Mouse (Mus musculus): ENCODE data around the gene Bpifc.

The Bpifc gene

DNA sequence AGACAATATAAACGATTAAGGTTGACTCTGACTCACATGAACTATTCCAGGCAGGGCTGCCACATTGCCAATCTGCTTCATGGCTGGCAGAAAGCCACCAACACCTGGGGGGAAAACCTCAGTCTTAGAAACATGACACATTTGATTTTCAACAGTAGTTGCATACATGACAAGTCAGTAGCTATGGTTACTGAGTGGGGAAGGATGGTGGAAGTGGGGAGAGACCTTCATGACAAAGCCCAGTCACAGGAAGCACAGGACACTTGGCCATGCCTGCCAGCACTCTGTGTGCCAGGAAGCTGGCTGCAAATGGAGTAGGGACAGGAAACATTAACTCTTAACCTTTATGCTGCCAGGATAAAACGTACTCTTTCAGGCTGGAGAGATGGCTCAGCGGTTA, 58.3 kb downstream of the Bpifc start:
- DNase-seq (ENCODE audit: low read depth, low spot score) = no peak

DNA sequence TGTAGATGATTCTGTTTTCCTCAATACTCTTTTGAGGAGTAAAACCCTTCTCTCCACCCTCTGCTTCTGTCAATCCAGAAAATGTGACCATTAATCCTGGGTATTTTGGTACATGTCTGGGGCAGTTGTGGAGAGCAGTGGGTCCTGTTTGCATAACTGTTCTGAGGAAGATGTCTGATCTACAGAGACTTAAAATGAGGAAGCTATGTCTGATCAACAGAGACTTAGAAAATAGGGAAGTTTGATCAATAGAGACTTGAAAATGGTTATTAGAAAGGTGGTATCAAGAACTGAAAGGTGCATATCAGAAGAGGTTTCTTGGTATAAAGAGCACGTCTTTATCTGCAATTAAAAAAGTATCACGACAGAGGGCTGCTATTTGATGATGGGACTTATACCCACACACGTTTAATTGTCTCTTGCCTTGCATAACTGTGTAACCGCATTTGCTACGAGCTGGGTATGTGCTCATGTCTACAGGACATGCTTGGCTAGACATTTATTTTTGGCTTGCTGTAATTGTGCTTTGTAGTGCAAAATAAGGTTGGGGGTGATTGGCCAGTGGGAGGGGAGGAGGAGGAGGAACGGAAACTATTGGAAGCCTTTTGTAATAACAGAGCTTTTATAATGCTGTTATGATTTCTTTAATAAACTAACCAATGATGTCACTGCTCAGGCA, 59.8 kb downstream of the Bpifc start:
- DNase-seq (ENCODE audit: low read depth, low spot score) = no peak

DNA sequence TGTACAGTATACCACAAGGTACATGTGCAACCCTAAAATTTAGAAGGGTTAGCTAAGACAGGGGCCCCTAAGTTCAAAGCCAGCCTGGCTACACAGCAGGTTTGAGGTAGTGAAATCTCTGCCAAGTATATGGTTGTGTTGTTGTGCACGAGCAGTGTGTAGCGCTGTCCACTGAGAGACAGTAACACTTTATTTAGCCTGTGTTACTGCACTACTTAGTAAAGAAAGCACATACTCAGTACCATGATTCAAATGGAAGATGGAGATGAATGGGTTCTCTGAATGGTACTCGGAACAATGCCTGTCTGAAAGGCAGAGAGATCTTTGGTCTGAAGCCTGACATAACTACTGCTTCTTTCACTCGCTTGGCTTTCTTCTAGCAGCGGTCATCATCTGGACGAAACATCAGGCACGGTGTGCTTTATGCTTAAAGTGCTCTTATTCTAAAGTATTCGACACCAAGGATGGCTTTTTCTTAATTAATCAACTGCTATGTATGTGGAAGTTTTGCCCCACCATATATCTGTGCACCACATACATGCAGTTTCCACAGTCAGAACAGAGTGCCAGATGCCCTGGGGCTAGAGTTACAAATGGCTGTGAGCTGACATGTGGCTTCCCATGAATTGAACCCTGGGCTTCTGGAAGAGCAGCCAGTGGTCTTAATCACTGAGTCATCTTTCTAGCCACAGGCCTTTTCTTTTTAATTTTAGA, 63.1 kb downstream of the Bpifc start:
- DNase-seq (ENCODE audit: low read depth, low spot score) = peak; percentile 27

GRCm38 (mm10) chr10:85936280-85936965, 75.3 kb downstream of the Bpifc start:
- no peak for DNase-seq (ENCODE audit: low read depth, low spot score)

- DNase-seq (ENCODE audit: low read depth, low spot score) = no peak
Observed at GRCm38 (mm10) chr10:85929962-85930361, 81.7 kb downstream of the Bpifc start.

DNA sequence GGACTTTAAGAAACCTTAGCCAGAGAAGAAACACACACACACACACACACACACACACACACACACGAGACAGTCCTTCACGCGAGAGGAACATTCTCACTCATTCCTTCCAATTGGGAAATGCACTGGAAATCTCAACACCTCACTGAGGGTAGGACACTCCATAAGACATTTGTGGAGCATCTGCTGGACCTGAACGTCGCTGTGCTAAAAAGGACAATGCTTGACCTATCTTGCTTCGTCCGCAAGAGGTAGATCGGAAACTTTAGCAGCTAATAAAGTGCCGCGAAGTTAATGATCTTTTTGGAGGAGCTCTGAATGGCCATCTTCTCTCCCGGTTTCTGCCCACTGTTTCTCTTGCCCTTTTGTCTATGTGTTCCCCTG, 82.5 kb downstream of the Bpifc start:
- DNase-seq (ENCODE audit: low read depth, low spot score) = no peak

GRCm38 (mm10) chr10:85928499-85929207, 83.0 kb downstream of the Bpifc start:
- DNase-seq (ENCODE audit: low read depth, low spot score) = no peak

GRCm38 (mm10) chr10:85927676-85928445, 83.8 kb downstream of the Bpifc start, which contains the start of gene Ascl4:
Gene Ascl4 (plus strand): TSS chr10:85927681.
- DNase-seq (ENCODE audit: low read depth, low spot score) = no peak

DNA sequence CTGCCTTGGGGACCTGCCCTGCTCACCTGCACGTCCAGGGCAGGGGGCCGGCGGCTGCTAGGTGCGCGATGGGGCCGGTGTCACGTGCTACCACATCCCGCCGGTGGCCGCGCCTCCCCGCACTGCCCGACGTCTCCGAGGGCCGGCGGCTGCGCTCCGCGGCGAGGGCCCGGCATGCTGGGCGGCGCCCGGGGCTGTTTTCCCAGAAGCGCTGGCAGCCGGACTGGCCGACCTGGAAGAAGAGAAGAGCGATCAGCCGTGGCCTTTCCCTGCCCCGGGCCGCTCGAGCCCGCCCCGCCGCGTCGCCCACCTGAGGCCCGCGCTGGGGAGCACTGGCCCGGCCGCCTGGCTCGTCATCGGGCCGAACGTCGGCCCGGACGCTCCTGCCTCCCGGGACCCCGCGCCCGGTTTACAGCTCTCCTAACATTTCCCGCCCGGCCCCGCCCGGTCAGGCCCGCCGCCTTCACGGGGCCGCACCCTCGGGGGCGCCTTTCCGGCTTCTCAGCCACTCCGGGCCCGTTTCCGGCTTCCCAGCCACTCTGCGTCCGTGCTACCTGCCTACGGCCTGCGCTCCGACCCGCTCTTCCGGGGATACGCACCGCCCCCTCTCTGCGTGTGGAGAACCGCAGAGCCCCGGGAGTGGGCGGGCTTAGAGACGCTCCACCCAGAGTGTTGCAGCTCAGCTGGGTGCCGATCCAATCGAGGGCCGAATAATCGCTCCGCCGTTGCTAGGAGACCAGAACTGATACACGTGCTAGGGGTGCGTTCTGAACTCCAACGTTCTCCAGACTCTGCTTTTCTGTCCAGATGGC, 95.0 kb downstream of the Bpifc start, which contains the start of gene Prdm4:
Gene Prdm4 (minus strand): TSS at position 645 of the 812 bp plus-strand sequence.
- peak; percentile 99 for DNase-seq (ENCODE audit: low read depth, low spot score)
